Mouse (Mus musculus): ENCODE data around the gene Thsd4. TPM values are rescaled to one million over a fixed set of nuclear protein-coding genes. Genes with fewer than 3 reads are reported as not detected.
A peak's percentile ranks its signal among the peaks of the same experiment; 100 is the strongest.

Thsd4 gene
- polyA plus RNA-seq, 1 experiment from 2014 or later: 13.6 TPM

GRCm38 (mm10) chr9:60441274-60441902 is 80.5 kb downstream of the Thsd4 start:
- WGBS: 59% methylated on average over 10 of the region's 10 CpGs

GRCm38 (mm10) chr9:60440506-60440905 is 81.3 kb downstream of the Thsd4 start:
- no peaks in the 10 kb centered on the region for H3K9me3 ChIP-seq
- no peak for ATAC-seq (ENCODE audit: insufficient number of reproducible peaks, insufficient read depth, low FRiP score, low TSS enrichment, low read depth)
- WGBS: 34% methylated on average over 8 of the region's 8 CpGs

More at GRCm38 (mm10) chr9:60441274-60441902, 80.5 kb downstream of the Thsd4 start:
- peaks cover 47% of the 10 kb centered on the region for H3K4me1 ChIP-seq
- peak overlapping the region; percentile 18; the same call in 1 of the 2 replicates for H3K27ac ChIP-seq
- H3K36me3 ChIP-seq: no peaks in the 10 kb centered on the region
- no peak overlapping the region for H3K4me2 ChIP-seq
- H3K9me3 ChIP-seq: no peaks in the 10 kb centered on the region
- H3K9ac ChIP-seq: no peak overlapping the region
- ATAC-seq (ENCODE audit: insufficient number of reproducible peaks, insufficient read depth, low FRiP score, low TSS enrichment, low read depth): no peak
- no peak overlapping the region for H3K4me3 ChIP-seq
- H3K27me3 ChIP-seq: no peaks in the 10 kb centered on the region; the same call in 1 of the 2 replicates

GRCm38 (mm10) chr9:60436246-60436645 is 85.6 kb downstream of the Thsd4 start:
- peaks cover 39% of the 10 kb centered on the region for H3K4me1 ChIP-seq
- no peak for ATAC-seq (ENCODE audit: insufficient number of reproducible peaks, insufficient read depth, low FRiP score, low TSS enrichment, low read depth)
- 94% methylated on average over 3 of the region's 3 CpGs for whole genome bisulfite sequencing

More at GRCm38 (mm10) chr9:60440506-60440905, 81.3 kb downstream of the Thsd4 start:
- peaks cover 39% of the 10 kb centered on the region for H3K4me1 ChIP-seq
- H3K36me3 ChIP-seq: no peaks in the 10 kb centered on the region
- no peak overlapping the region for H3K9ac ChIP-seq
- H3K4me3 ChIP-seq: no peak overlapping the region
- H3K27me3 ChIP-seq: peaks cover 6% of the 10 kb centered on the region; the same call in 1 of the 2 replicates
- H3K4me2 ChIP-seq: no peak overlapping the region
- H3K27ac ChIP-seq: peak overlapping the region; percentile 18; the same call in 1 of the 2 replicates

GRCm38 (mm10) chr9:60434093-60434492 is 87.8 kb downstream of the Thsd4 start:
- Histone ChIP-seq H3K4me1 (peaks cover 20% of the 10 kb centered on the region), H3K9me3 (no peaks in the 10 kb centered on the region), H3K36me3 (no peaks in the 10 kb centered on the region), H3K27ac (no peak overlapping the region), H3K4me2 (no peak overlapping the region), H3K27me3 (peaks cover 31% of the 10 kb centered on the region), H3K9ac (no peak overlapping the region), H3K4me3 (no peak overlapping the region)
- WGBS: 46% methylated on average over 2 of the region's 2 CpGs
- ATAC-seq (ENCODE audit: insufficient number of reproducible peaks, insufficient read depth, low FRiP score, low TSS enrichment, low read depth): no peak

More at GRCm38 (mm10) chr9:60436246-60436645, 85.6 kb downstream of the Thsd4 start:
- Histone ChIP-seq H3K27me3 (peaks cover 23% of the 10 kb centered on the region), H3K9ac (no peak overlapping the region), H3K9me3 (no peaks in the 10 kb centered on the region), H3K27ac (no peak overlapping the region), H3K4me2 (no peak overlapping the region), H3K4me3 (no peak overlapping the region), H3K36me3 (no peaks in the 10 kb centered on the region)

- Histone ChIP-seq H3K9ac (no peak overlapping the region), H3K27ac (no peak overlapping the region), H3K27me3 (peaks cover 34% of the 10 kb centered on the region), H3K4me2 (no peak overlapping the region), H3K4me1 (peaks cover 9% of the 10 kb centered on the region; the same call in 1 of the 2 replicates), H3K4me3 (no peak overlapping the region), H3K36me3 (0 out of 2 replicates have a peak, but pooled peaks cover 6% of the 10 kb centered on the region), H3K9me3 (no peaks in the 10 kb centered on the region)
- no peak for ATAC-seq (ENCODE audit: insufficient number of reproducible peaks, insufficient read depth, low FRiP score, low TSS enrichment, low read depth)
- WGBS: 81% methylated on average over 4 of the region's 4 CpGs
These were observed 89.9 kb downstream of the Thsd4 start for GRCm38 (mm10) chr9:60431924-60432323.

- no peak overlapping the region for H3K27ac ChIP-seq
- H3K9me3 ChIP-seq: no peaks in the 10 kb centered on the region
- peaks cover 12% of the 10 kb centered on the region for H3K4me1 ChIP-seq
- H3K36me3 ChIP-seq: 0 out of 2 replicates have a peak, but pooled peaks cover 6% of the 10 kb centered on the region
- no peak overlapping the region for H3K9ac ChIP-seq
- H3K4me2 ChIP-seq: no peak overlapping the region
- 75% methylated on average over 4 of the region's 4 CpGs for WGBS
- H3K4me3 ChIP-seq: no peak overlapping the region
- peaks cover 25% of the 10 kb centered on the region for H3K27me3 ChIP-seq
- no peak for ATAC-seq (ENCODE audit: insufficient number of reproducible peaks, insufficient read depth, low FRiP score, low TSS enrichment, low read depth)
These were observed 91.8 kb downstream of the Thsd4 start for GRCm38 (mm10) chr9:60430017-60430416.

- ATAC-seq (ENCODE audit: insufficient number of reproducible peaks, insufficient read depth, low FRiP score, low TSS enrichment, low read depth): no peak
- Histone ChIP-seq H3K9ac (no peak overlapping the region), H3K36me3 (no peaks in the 10 kb centered on the region), H3K4me3 (no peak overlapping the region), H3K4me1 (peaks cover 48% of the 10 kb centered on the region), H3K27ac (no peak overlapping the region; the same call in 1 of the 2 replicates), H3K9me3 (no peaks in the 10 kb centered on the region), H3K27me3 (no peaks in the 10 kb centered on the region), H3K4me2 (no peak overlapping the region)
- 31% methylated on average over 4 of the region's 4 CpGs for WGBS
These were observed 107.6 kb downstream of the Thsd4 start for GRCm38 (mm10) chr9:60414076-60414755.

GRCm38 (mm10) chr9:60410872-60411635 is 110.8 kb downstream of the Thsd4 start:
- no peak for ATAC-seq (ENCODE audit: insufficient number of reproducible peaks, insufficient read depth, low FRiP score, low TSS enrichment, low read depth)
- Histone ChIP-seq H3K4me3 (no peak overlapping the region), H3K9ac (no peak overlapping the region), H3K4me1 (peaks cover 52% of the 10 kb centered on the region), H3K36me3 (no peaks in the 10 kb centered on the region), H3K27ac (no peak overlapping the region), H3K9me3 (no peaks in the 10 kb centered on the region), H3K27me3 (no peaks in the 10 kb centered on the region), H3K4me2 (peak overlapping the region; percentile 14)
- WGBS: 25% methylated on average over 17 of the region's 17 CpGs

- Histone ChIP-seq H3K9ac (no peak overlapping the region), H3K27me3 (peaks cover 6% of the 10 kb centered on the region; the same call in 1 of the 2 replicates), H3K4me2 (no peak overlapping the region), H3K4me3 (no peak overlapping the region), H3K36me3 (no peaks in the 10 kb centered on the region), H3K27ac (no peak overlapping the region), H3K9me3 (no peaks in the 10 kb centered on the region), H3K4me1 (peaks cover 43% of the 10 kb centered on the region)
- ATAC-seq (ENCODE audit: insufficient number of reproducible peaks, insufficient read depth, low FRiP score, low TSS enrichment, low read depth): no peak
- WGBS: 5% methylated on average over 1 of the region's 1 CpGs
These were observed 114.5 kb downstream of the Thsd4 start for GRCm38 (mm10) chr9:60407374-60407773.

GRCm38 (mm10) chr9:60405777-60406176 is 116.1 kb downstream of the Thsd4 start:
- no peak overlapping the region for H3K27ac ChIP-seq
- H3K9me3 ChIP-seq: no peaks in the 10 kb centered on the region
- H3K36me3 ChIP-seq: no peaks in the 10 kb centered on the region
- ATAC-seq (ENCODE audit: insufficient number of reproducible peaks, insufficient read depth, low FRiP score, low TSS enrichment, low read depth): no peak
- no peak overlapping the region for H3K4me2 ChIP-seq
- peaks cover 34% of the 10 kb centered on the region for H3K4me1 ChIP-seq
- H3K4me3 ChIP-seq: no peak overlapping the region
- peaks cover 6% of the 10 kb centered on the region; the same call in 1 of the 2 replicates for H3K27me3 ChIP-seq
- WGBS: 40% methylated on average over 7 of the region's 7 CpGs
- H3K9ac ChIP-seq: no peak overlapping the region

- Histone ChIP-seq H3K27ac (no peak overlapping the region), H3K4me1 (peaks cover 36% of the 10 kb centered on the region), H3K27me3 (peaks cover 6% of the 10 kb centered on the region; the same call in 1 of the 2 replicates), H3K9ac (no peak overlapping the region), H3K9me3 (no peaks in the 10 kb centered on the region), H3K4me3 (no peak overlapping the region), H3K4me2 (no peak overlapping the region), H3K36me3 (no peaks in the 10 kb centered on the region)
- 83% methylated on average over 6 of the region's 6 CpGs for WGBS
- no peak for ATAC-seq (ENCODE audit: insufficient number of reproducible peaks, insufficient read depth, low FRiP score, low TSS enrichment, low read depth)
These were observed 119.2 kb downstream of the Thsd4 start for GRCm38 (mm10) chr9:60402681-60403080.
